Mouse (Mus musculus): ENCODE measurements around the gene Dntt.

GRCm38 (mm10) chr19:40994057-40994585, 35.0 kb upstream of the Dntt start, which contains the start of gene Blnk:
- TF ChIP-seq POLR2A (IDR thresholded peaks at IDR 0.05; ENCODE audit: insufficient read depth, low read length): no peak
- TF ChIP-seq CTCF (IDR thresholded peaks at IDR 0.05; ENCODE audit: low read depth, low read length): no peak

All from ES-Bruce4 (cell line).